ENCODE assay signal across 11 mouse cellular contexts in the genomic region with DNA sequence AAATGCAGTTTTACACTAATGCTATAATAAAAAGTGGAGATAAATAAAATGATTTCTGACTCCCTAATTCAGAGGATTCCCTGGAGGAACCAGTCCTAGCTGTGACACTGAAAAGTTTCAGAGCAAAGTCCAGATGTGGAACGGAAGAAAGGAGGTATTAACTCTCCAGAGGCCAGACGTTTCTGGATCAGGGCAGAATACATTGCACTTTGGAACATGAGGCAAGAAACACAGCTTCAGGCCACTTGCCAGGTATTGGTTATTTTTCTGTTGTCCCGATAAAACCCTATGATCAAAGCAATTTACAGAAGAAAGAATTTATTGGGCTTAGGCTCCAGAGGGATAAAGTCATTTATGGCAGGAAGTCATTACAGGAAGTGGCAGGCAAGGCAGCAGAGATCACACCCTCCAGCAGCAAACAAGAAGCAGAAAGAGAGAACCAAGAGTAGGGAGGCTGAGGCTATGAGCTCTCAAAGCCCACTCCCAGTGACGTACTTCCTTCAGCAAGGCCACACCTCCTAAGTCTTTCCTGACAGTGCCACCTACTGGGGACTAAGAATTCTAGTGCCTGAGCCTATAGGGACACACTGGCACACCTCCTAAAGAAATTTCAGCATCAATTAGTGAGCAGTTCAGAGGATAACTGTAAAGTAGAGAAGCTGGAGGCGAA. TPM values are rescaled to one million over a fixed set of nuclear protein-coding genes. Genes with fewer than 3 reads are reported as not detected.
DNase-seq lines count a peak whose midpoint lies in the region; TF ChIP-seq lines count a peak whose summit lies in the region.
"Had no signal": no experiment of that assay in that cellular context is flagged by ENCODE, and none has a peak within 500 bp of the region (broad histone marks: within the 10 kb centered on the region; RNA-seq: fewer than 3 reads in every experiment).

No protein-coding gene starts in this region.

- no peak for TF ChIP-seq EP300 in ES-Bruce4 (IDR thresholded peaks at IDR 0.05; ENCODE audit: insufficient read depth, low read depth, low read length)

- H3K4me1 ChIP-seq in ES-Bruce4 (ENCODE audit: control insufficient read depth, insufficient read depth, low read length) = no peaks in the 10 kb centered on the region
- H3K4me1 ChIP-seq: neural tube, embryonic 12.5 days had no signal

- no peaks in the 10 kb centered on the region for H3K36me3 ChIP-seq in ES-Bruce4 (ENCODE audit: control insufficient read depth, insufficient read depth, low read length, poor library complexity, severe bottlenecking)
- H3K36me3 ChIP-seq in myocyte (ENCODE audit: control insufficient read depth, insufficient read depth) = no peaks in the 10 kb centered on the region
- H3K36me3 ChIP-seq: neural tube, embryonic 12.5 days had no signal

- H3K27ac ChIP-seq in left cerebral cortex, adult 2 months = no peak overlapping the region
- H3K27ac ChIP-seq in ES-Bruce4 (ENCODE audit: insufficient read depth, low read length) = no peak overlapping the region
- H3K27ac ChIP-seq: neural tube, embryonic 12.5 days had no signal

- H3K9me3 ChIP-seq in ES-Bruce4 (replicated peaks; ENCODE audit: control insufficient read depth, insufficient read depth, low read length, poor library complexity, severe bottlenecking) = no peaks in the 10 kb centered on the region
- H3K9me3 ChIP-seq: neural tube, embryonic 12.5 days had no signal

- DNase-seq in left cerebral cortex, adult 2 months (ENCODE audit: extremely low spot score in 1 of 2, low spot score in 2 of 2) = no peak
- DNase-seq in left cerebral cortex, postnatal 25 days (ENCODE audit: low spot score in 2 of 2) = no peak
- peak; percentile 27 for DNase-seq in embryo, embryonic 10.5 days (ENCODE audit: low spot score)
- DNase-seq in right cerebral cortex, adult 2 months (ENCODE audit: low spot score in 2 of 2) = no peak
- DNase-seq in heart, postnatal 14 days = no peak
- no peak for DNase-seq in gastrocnemius, postnatal 4 days (ENCODE audit: low spot score in 2 of 2)
- DNase-seq: heart, postnatal 4 days; lung, postnatal 10 days had no signal

- H3K4me2 ChIP-seq in myocyte (ENCODE audit: low read depth) = peak overlapping the region; percentile 35
- H3K4me2 ChIP-seq: neural tube, embryonic 12.5 days had no signal

- H3K27me3 ChIP-seq in ES-Bruce4 (ENCODE audit: control insufficient read depth, insufficient read depth, low read length, poor library complexity, severe bottlenecking) (no peaks in the 10 kb centered on the region), myocyte (ENCODE audit: control insufficient read depth, insufficient read depth, insufficient read length) (no peaks in the 10 kb centered on the region)
- H3K27me3 ChIP-seq: neural tube, embryonic 12.5 days had no signal

- no peak overlapping the region for H3K9ac ChIP-seq in ES-Bruce4 (ENCODE audit: low read depth, poor library complexity, severe bottlenecking)
- H3K9ac ChIP-seq: neural tube, embryonic 12.5 days had no signal

- intact Hi-C loops in left cerebral cortex, adult 2 months (cut with DNase I) = no loop called here
- intact Hi-C loops in left cerebral cortex, postnatal 25 days (cut with DNase I) = no loop called here
- intact Hi-C loops in heart, postnatal 14 days (cut with DNase I) = no loop called here

- no peaks in the 10 kb centered on the region for H3K79me2 ChIP-seq in myocyte (ENCODE audit: control insufficient read depth, insufficient read depth)

- peak; percentile 47 for TF ChIP-seq CTCF in left cerebral cortex, adult 2 months (IDR thresholded peaks at IDR 0.05)
- peak; percentile 35 for TF ChIP-seq CTCF in ES-Bruce4 (IDR thresholded peaks at IDR 0.05; ENCODE audit: low read depth, low read length)

- no peak overlapping the region for H3ac ChIP-seq in myocyte (ENCODE audit: control insufficient read depth, insufficient read length)

- no peak overlapping the region for H3K4me3 ChIP-seq in left cerebral cortex, adult 2 months
- H3K4me3 ChIP-seq in ES-Bruce4 (ENCODE audit: low read depth, low read length) (no peak overlapping the region), myocyte (no peak overlapping the region)
- H3K4me3 ChIP-seq: neural tube, embryonic 12.5 days had no signal

- no peak for TF ChIP-seq POLR2A in ES-Bruce4 (IDR thresholded peaks at IDR 0.05; ENCODE audit: insufficient read depth, low read length)
- no peak for TF ChIP-seq POLR2A in myocyte (IDR thresholded peaks at IDR 0.05; ENCODE audit: insufficient read length, low read depth)

TF ChIP-seq in myocyte, 11 proteins besides CTCF, POLR2A, EP300 and RAD21:
- TF ChIP-seq E2F4 (IDR thresholded peaks at IDR 0.05; ENCODE audit: insufficient read depth) (no peak), MAX (IDR thresholded peaks at IDR 0.05; ENCODE audit: low read depth) (no peak), USF1 (IDR thresholded peaks at IDR 0.05; ENCODE audit: low read depth) (no peak), TCF3 (IDR thresholded peaks at IDR 0.05; ENCODE audit: insufficient read length, low read depth) (no peak), CEBPB (IDR thresholded peaks at IDR 0.05; ENCODE audit: insufficient read depth, poor library complexity, severe bottlenecking) (no peak), REST (IDR thresholded peaks at IDR 0.05; ENCODE audit: insufficient read depth, insufficient read length) (no peak), MYOG (IDR thresholded peaks at IDR 0.05; ENCODE audit: control insufficient read depth in 1 of 3, insufficient read depth in 1 of 3, insufficient read length in 2 of 3, low read depth in 2 of 3) (no peak), SRF (IDR thresholded peaks at IDR 0.05; ENCODE audit: control insufficient read depth, insufficient read length, low read depth) (no peak), MYOD1 (IDR thresholded peaks at IDR 0.05; ENCODE audit: control insufficient read depth in 1 of 3, insufficient read length in 2 of 3, low read depth in 2 of 3) (no peak), POLR2AphosphoS2 (IDR thresholded peaks at IDR 0.05; ENCODE audit: insufficient read length, low read depth) (no peak), TCF12 (IDR thresholded peaks at IDR 0.05; ENCODE audit: insufficient read depth, poor library complexity, severe bottlenecking) (no peak)

RNA-seq across cellular contexts. Expression of a gene that starts 56.9 kb away (rescaled TPM):
- total RNA-seq in left cerebral cortex, adult 2 months (2021) = 1 to 10 TPM; 3.5 to 4.1 TPM
- total RNA-seq in left cerebral cortex, postnatal 25 days (2021) = 1 to 10 TPM; 4.2 to 6.2 TPM
- 0.79 and 0.88 TPM in 2 replicates for polyA plus RNA-seq in ES-Bruce4 (2011; ENCODE audit: insufficient read depth, insufficient read length, low read depth, missing spikeins)
- polyA plus RNA-seq in myocyte (2012; fragmentation: generic; extraction: Trizol) = not detected
- total RNA-seq in heart, postnatal 14 days (2021) = 1 to 10 TPM; 1.4 to 1.5 TPM
- total RNA-seq in gastrocnemius, postnatal 4 days (2021) = 1 to 10 TPM; 1.0 to 1.1 TPM
